Mouse (Mus musculus) forebrain, embryonic 13.5 days (tissue): ENCODE results near the gene Gm45711. TPM values are rescaled to one million over a fixed set of nuclear protein-coding genes. Genes with fewer than 3 reads are reported as not detected.
"Not testable (repeated sequence)": the region's sequence is repeated elsewhere in the genome, so short reads cannot be mapped to it uniquely, and the experiment has no call there.

Source experiments
- ATAC-seq: fragments of 200-750 bp; cut with Nextera tagmentation; 2 replicates; pipeline ENCODE4 v1.8.0; 2017
- H3K27ac ChIP-seq: fragments of 300-500 bp; sonication (generic); 2 replicates; pipeline ENCODE4 v1.5.1; 2015; ENCODE audit warnings: inconsistent platforms, mild to moderate bottlenecking, moderate library complexity
- H3K27me3 ChIP-seq: fragments of 300-500 bp; sonication (generic); 2 replicates; pipeline ENCODE4 v1.6.1; 2015; ENCODE audit warnings: mild to moderate bottlenecking, inconsistent platforms
- H3K36me3 ChIP-seq: fragments of 300-500 bp; sonication (generic); 2 replicates; pipeline ENCODE4 v1.6.1; 2015; ENCODE audit warnings: mild to moderate bottlenecking, inconsistent platforms; ENCODE audit not compliant: poor library complexity, severe bottlenecking
- H3K4me1 ChIP-seq: fragments of 300-500 bp; sonication (generic); 2 replicates; pipeline ENCODE4 v1.6.1; 2015; ENCODE audit warnings: inconsistent platforms
- H3K4me2 ChIP-seq: fragments of 300-500 bp; sonication (generic); 2 replicates; pipeline ENCODE4 v1.6.1; 2015; ENCODE audit warnings: inconsistent platforms, mild to moderate bottlenecking, moderate library complexity
- H3K4me3 ChIP-seq: fragments of 300-500 bp; sonication (generic); 2 replicates; pipeline ENCODE4 v1.5.1; 2015; ENCODE audit warnings: mild to moderate bottlenecking, inconsistent platforms
- H3K9ac ChIP-seq: fragments of 300-500 bp; sonication (generic); 2 replicates; pipeline ENCODE4 v1.6.1; 2015; ENCODE audit warnings: mild to moderate bottlenecking, inconsistent platforms
- H3K9me3 ChIP-seq: fragments of 300-500 bp; sonication (generic); replicated peaks from 2 replicates; pipeline ENCODE4 v1.6.1; 2016; ENCODE audit warnings: inconsistent platforms
- WGBS: fragments of 180-500 bp; shearing (Covaris S2); methylation state at CpG from one replicate; pipeline ENCODE4 v1.1.7; 2015; 5-methylcytosine and 5-hydroxymethylcytosine counted together
- polyA plus RNA-seq: library from polyadenylated mRNA; unstranded; fragments of >200 nt; fragmentation: Nextera tagmentation; extraction: Ambion mirVana; gene quantifications from 2 replicates; pipeline ENCODE4 v1.2.1, GENCODE M21; 2015

Gm45711 gene
- polyA plus RNA-seq = not detected in 2 replicates

DNA sequence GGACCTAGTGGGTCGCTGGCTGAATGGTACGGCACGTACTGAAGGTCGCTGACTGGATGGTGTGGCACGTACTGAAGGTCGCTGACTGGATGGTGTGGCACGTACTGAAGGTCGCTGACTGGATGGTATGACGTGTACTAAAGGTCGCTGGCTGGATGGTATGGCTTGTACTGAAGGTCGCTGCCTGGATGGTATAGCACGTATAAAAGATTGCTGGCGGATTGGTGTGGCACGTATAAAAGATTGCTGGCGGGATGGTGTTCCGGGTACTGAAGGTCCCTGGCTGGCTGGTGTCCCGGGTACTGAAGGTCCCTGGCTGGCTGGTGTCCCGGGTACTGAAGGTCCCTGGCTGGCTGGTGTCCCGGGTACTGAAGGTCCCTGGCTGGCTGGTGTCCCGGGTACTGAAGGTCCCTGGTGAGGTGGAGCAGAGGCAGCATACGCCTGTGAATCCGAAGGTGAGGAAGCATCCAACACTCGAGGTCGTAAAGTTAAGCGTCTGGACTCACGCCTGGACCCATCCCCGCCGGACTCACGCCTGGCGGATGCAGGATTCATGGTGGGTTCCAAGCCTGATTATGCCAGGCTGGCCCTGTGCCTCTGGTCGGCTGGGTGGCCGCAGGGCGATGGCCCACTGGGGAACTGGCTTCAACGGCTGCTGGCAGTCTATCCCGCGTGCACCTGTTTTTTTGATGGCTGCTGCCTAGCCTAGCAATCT is at the start of gene Gm45711, which contains the start of gene Cmtm1:
TSS of gene Gm45711 (minus strand) at position 641 of the 715 bp plus-strand sequence.
TSS of gene Cmtm1 (minus strand) at position 705 of the 715 bp plus-strand sequence.
- H3K36me3 ChIP-seq, H3K27ac ChIP-seq, H3K27me3 ChIP-seq, H3K9me3 ChIP-seq, H3K4me1 ChIP-seq, H3K4me3 ChIP-seq, ATAC-seq, H3K9ac ChIP-seq, H3K4me2 ChIP-seq: not testable (repeated sequence)
- WGBS = 92% methylated on average over 36 of the region's 36 CpGs

GRCm38 (mm10) chr8:104358637-104359036 is 48.8 kb upstream of the Gm45711 start:
- Histone ChIP-seq H3K9ac (no peak overlapping the region), H3K4me2 (no peak overlapping the region), H3K4me3 (no peak overlapping the region), H3K4me1 (peaks cover 6% of the 10 kb centered on the region), H3K9me3 (no peaks in the 10 kb centered on the region), H3K36me3 (peaks cover 19% of the 10 kb centered on the region), H3K27ac (no peak overlapping the region), H3K27me3 (no peaks in the 10 kb centered on the region)
- WGBS = 83% methylated on average over 3 of the region's 3 CpGs
- no peak for ATAC-seq

DNA sequence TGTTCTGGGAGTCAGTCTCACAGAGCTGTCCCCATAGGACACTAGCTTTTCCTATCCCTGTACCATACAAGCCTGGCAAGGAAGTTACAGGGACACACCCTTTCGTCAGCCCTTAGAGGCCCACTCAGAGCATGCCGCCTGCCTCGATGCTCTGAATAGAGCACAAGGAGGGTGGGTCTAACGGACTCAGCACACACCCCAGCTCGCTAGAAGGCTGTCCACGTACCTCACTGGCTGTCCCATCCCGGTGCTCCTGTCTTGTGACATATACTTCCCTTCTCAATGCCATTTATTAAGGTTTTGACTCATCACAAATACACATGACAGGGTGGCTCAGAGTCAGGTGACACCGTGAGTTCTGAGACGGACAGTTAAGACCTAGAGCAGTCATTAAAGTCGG is 44.6 kb upstream of the Gm45711 start:
- peaks cover 35% of the 10 kb centered on the region for H3K36me3 ChIP-seq
- H3K27me3 ChIP-seq = no peaks in the 10 kb centered on the region
- no peak overlapping the region for H3K4me2 ChIP-seq
- peaks cover 11% of the 10 kb centered on the region for H3K4me1 ChIP-seq
- H3K27ac ChIP-seq = no peak overlapping the region
- no peak overlapping the region for H3K9ac ChIP-seq
- 90% methylated on average over 10 of the region's 10 CpGs for WGBS
- H3K4me3 ChIP-seq = no peak overlapping the region
- no peak for ATAC-seq
- H3K9me3 ChIP-seq = no peaks in the 10 kb centered on the region

GRCm38 (mm10) chr8:104353186-104353585 is 43.3 kb upstream of the Gm45711 start:
- peak; percentile 30; the same call in 1 of the 2 replicates for ATAC-seq
- WGBS = 52% methylated on average over 5 of the region's 5 CpGs

GRCm38 (mm10) chr8:104350047-104350446 is 40.2 kb upstream of the Gm45711 start:
- Histone ChIP-seq H3K4me2 (no peak overlapping the region), H3K9me3 (no peaks in the 10 kb centered on the region), H3K27ac (no peak overlapping the region), H3K9ac (no peak overlapping the region), H3K27me3 (no peaks in the 10 kb centered on the region), H3K4me1 (peaks cover 10% of the 10 kb centered on the region; the same call in 1 of the 2 replicates), H3K36me3 (peaks cover 46% of the 10 kb centered on the region), H3K4me3 (no peak overlapping the region)
- WGBS = 88% methylated on average over 13 of the region's 13 CpGs
- no peak for ATAC-seq

More at GRCm38 (mm10) chr8:104353186-104353585, 43.3 kb upstream of the Gm45711 start:
- Histone ChIP-seq H3K4me2 (no peak overlapping the region), H3K9ac (no peak overlapping the region), H3K27me3 (no peaks in the 10 kb centered on the region), H3K27ac (no peak overlapping the region), H3K4me3 (no peak overlapping the region), H3K9me3 (no peaks in the 10 kb centered on the region), H3K36me3 (peaks cover 42% of the 10 kb centered on the region), H3K4me1 (peaks cover 10% of the 10 kb centered on the region; the same call in 1 of the 2 replicates)

DNA sequence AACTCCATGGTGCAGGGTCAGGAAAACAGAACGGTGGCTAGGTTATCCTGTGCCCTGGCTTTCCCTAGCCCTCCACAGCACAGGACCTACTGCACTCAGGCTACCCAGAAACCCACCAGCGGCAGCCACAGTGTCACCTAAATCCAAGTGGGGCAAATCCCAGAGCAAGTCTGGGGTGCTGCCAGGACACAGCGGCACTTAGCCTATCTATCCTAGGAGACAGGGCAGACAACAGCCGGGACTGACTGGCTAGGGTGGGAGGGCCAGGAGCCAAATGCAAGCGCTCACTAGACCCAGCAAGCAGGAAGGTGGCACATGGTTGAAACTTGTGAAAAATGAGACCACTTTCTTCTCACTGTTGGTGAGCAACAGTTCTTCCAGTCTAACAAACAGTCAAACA is 39.1 kb upstream of the Gm45711 start:
- no peak overlapping the region for H3K27ac ChIP-seq
- no peak for ATAC-seq
- WGBS = 95% methylated on average over 5 of the region's 5 CpGs
- no peak overlapping the region for H3K4me3 ChIP-seq
- H3K4me1 ChIP-seq = peaks cover 10% of the 10 kb centered on the region; the same call in 1 of the 2 replicates
- no peaks in the 10 kb centered on the region for H3K27me3 ChIP-seq
- peaks cover 37% of the 10 kb centered on the region for H3K36me3 ChIP-seq
- no peak overlapping the region for H3K9ac ChIP-seq
- no peaks in the 10 kb centered on the region for H3K9me3 ChIP-seq
- H3K4me2 ChIP-seq = no peak overlapping the region

DNA sequence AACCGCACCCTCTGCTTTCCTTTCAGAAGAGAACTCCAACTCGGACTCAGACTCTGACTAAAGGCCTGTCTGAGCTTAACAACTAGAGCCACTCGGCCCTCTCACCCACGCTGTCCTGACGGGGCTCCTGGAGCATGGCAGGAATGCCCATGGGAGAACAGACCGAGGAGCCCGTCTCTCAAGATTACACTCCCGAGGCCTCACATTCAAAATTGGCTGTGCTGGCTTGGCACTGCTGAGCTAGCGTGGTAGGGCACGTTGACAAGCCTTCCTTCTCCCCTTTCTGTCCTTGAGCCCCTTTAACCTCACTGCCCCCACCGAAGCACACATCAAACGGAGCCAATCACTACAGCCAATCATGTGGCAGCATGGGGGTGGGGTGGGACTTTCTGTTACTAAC is 36.8 kb upstream of the Gm45711 start:
- 61% methylated on average over 12 of the region's 12 CpGs for WGBS
- Histone ChIP-seq H3K4me1 (0 out of 2 replicates have a peak, but pooled peaks cover under 1% of the 10 kb centered on the region), H3K9ac (no peak overlapping the region), H3K9me3 (no peaks in the 10 kb centered on the region), H3K4me2 (no peak overlapping the region), H3K36me3 (peaks cover 29% of the 10 kb centered on the region; the same call in 1 of the 2 replicates), H3K4me3 (no peak overlapping the region), H3K27ac (no peak overlapping the region), H3K27me3 (no peaks in the 10 kb centered on the region)
- no peak for ATAC-seq

DNA sequence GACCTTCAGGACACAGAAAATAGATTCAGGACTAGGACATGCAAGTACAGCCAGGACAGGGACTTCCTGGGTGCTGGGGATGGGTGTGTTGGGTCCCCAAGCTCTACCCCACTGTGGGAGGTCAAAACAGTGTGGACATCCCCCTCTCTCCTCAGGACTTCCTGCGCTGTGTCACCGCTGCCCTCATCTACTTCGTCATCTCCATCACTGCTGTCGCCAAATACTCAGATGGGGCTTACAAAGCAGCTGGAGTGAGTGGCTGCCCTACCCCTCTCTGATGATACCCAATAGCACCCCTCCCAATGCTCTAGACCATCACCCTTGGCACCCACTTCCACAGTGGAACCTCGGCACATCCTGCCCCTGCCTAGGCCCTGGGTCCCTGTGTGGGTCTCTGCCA is 34.7 kb upstream of the Gm45711 start:
- peaks cover 10% of the 10 kb centered on the region; the same call in 1 of the 2 replicates for H3K4me1 ChIP-seq
- no peak overlapping the region for H3K4me2 ChIP-seq
- H3K4me3 ChIP-seq = no peak overlapping the region
- no peak overlapping the region for H3K27ac ChIP-seq
- peaks cover 21% of the 10 kb centered on the region; the same call in 1 of the 2 replicates for H3K36me3 ChIP-seq
- no peak overlapping the region for H3K9ac ChIP-seq
- no peaks in the 10 kb centered on the region for H3K27me3 ChIP-seq
- no peaks in the 10 kb centered on the region for H3K9me3 ChIP-seq
- WGBS = 92% methylated on average over 5 of the region's 5 CpGs
- ATAC-seq = no peak

DNA sequence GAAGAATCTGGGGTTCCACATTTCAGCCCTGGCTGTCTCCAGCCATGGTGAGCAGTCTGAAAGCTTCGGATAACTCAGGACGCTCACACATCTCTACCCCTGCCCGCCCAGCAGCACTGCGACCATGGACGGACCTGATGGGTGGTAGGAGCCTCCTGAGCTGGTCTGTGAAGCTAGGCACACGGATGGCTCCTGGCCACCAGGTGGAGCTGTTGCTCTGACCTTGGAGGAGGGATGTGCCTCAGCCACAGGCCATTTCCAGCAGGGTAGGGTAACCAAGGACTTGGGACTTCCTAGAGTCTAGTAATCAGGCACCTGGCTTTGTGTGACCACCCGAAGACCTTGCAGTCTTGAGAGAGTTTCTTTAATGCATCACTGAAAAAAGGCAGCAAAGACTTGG is 34.1 kb upstream of the Gm45711 start:
- H3K4me1 ChIP-seq = peaks cover 10% of the 10 kb centered on the region; the same call in 1 of the 2 replicates
- H3K9me3 ChIP-seq = no peaks in the 10 kb centered on the region
- no peak overlapping the region for H3K4me3 ChIP-seq
- no peak overlapping the region for H3K4me2 ChIP-seq
- H3K9ac ChIP-seq = no peak overlapping the region
- no peak overlapping the region for H3K27ac ChIP-seq
- ATAC-seq = peak; percentile 64
- no peaks in the 10 kb centered on the region for H3K27me3 ChIP-seq
- H3K36me3 ChIP-seq = peaks cover 21% of the 10 kb centered on the region; the same call in 1 of the 2 replicates
- WGBS = 14% methylated on average over 7 of the region's 7 CpGs

GRCm38 (mm10) chr8:104342426-104342825 is 32.5 kb upstream of the Gm45711 start:
- 84% methylated on average over 5 of the region's 5 CpGs for WGBS

DNA sequence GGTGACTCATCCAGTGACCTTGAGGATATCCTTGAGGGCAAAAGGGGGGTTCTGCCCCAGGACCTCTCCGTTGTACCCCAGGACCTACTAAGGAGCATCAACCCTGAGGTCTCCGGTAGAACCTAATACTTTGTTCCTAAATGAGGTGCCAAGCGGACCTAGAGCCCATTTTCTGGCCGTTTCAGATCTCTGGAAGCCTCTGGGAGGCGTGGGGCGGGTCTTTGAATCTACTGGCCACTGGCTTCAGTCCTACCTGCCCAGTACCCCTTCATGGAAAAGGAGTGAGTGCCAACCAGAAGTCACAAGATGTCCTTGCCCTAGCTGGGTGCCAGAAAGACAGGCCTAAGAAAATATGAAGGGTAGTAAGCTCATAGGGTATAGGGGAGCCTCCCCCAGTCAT is 31.8 kb upstream of the Gm45711 start:
- H3K27me3 ChIP-seq = no peaks in the 10 kb centered on the region
- H3K36me3 ChIP-seq = peaks cover 2% of the 10 kb centered on the region; the same call in 1 of the 2 replicates
- peak overlapping the region; percentile 81 for H3K4me2 ChIP-seq
- H3K4me1 ChIP-seq = peaks cover 10% of the 10 kb centered on the region; the same call in 1 of the 2 replicates
- no peak; the same call in 1 of the 2 replicates for ATAC-seq
- H3K27ac ChIP-seq = no peak overlapping the region
- H3K9me3 ChIP-seq = peaks cover 4% of the 10 kb centered on the region; the same call in 1 of the 2 replicates
- WGBS = 44% methylated on average over 6 of the region's 6 CpGs
- no peak overlapping the region for H3K9ac ChIP-seq
- H3K4me3 ChIP-seq = no peak overlapping the region; the same call in 1 of the 2 replicates

More at GRCm38 (mm10) chr8:104342426-104342825, 32.5 kb upstream of the Gm45711 start:
- no peaks in the 10 kb centered on the region for H3K9me3 ChIP-seq
- peaks cover 7% of the 10 kb centered on the region; the same call in 1 of the 2 replicates for H3K36me3 ChIP-seq
- no peak overlapping the region for H3K4me2 ChIP-seq
- H3K27me3 ChIP-seq = no peaks in the 10 kb centered on the region
- no peak overlapping the region for H3K27ac ChIP-seq
- H3K4me1 ChIP-seq = peaks cover 10% of the 10 kb centered on the region; the same call in 1 of the 2 replicates
- no peak overlapping the region for H3K4me3 ChIP-seq
- no peak for ATAC-seq
- H3K9ac ChIP-seq = no peak overlapping the region

DNA sequence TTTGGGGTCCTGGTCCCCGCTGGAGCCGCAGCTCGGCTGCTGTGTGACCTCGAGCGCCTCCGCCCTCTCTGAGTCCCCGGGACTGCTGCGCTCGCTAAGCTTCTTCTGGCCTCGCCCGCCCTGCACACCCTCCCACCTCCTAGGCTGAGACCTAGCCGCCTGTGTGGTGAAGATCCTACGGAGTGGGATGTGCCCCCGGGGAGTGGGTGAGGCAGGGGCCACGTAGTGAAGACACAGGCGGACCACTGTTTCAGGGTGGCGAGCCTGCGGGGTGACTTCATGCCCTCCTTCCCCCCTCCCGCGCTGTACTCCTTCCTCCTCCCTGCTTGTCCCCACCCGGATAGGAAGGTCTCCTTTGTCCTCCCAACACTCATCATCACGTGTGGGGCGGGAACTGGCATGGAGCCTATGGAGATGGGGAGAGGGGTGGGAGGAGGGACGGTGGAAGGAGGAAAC is 31.3 kb upstream of the Gm45711 start:
- WGBS = 0% methylated on average over 23 of the region's 24 CpGs
- Histone ChIP-seq H3K4me2 (peak overlapping the region; percentile 81), H3K4me3 (peak overlapping the region; percentile 60), H3K9me3 (peaks cover 4% of the 10 kb centered on the region; the same call in 1 of the 2 replicates), H3K4me1 (peaks cover 10% of the 10 kb centered on the region; the same call in 1 of the 2 replicates), H3K9ac (peak overlapping the region; percentile 73), H3K36me3 (no peaks in the 10 kb centered on the region), H3K27ac (no peak overlapping the region; the same call in 1 of the 2 replicates), H3K27me3 (no peaks in the 10 kb centered on the region)
- peak; percentile 67 for ATAC-seq
